Mouse (Mus musculus) heart, adult 9 months (tissue): ENCODE measurements around the gene Blm.
"Not testable (repeated sequence)": the region's sequence is repeated elsewhere in the genome, so short reads cannot be mapped to it uniquely, and the experiment has no call there.

Source experiments
- DNase-seq, 2 experiments: peaks; one replicate each; pipeline ENCODE4 v3.0.0; 2022; ENCODE audit warnings: low spot score in 2 of 2

Gene Blm

GRCm38 (mm10) chr7:80534291-80535008 is 469 bp downstream of the Blm start:
- DNase-seq, result no peak

- no peak for DNase-seq
These were observed 3.8 kb downstream of the Blm start for GRCm38 (mm10) chr7:80531087-80531486.

- DNase-seq, result no peak
These were observed 4.3 kb downstream of the Blm start for GRCm38 (mm10) chr7:80530646-80531045.

DNA sequence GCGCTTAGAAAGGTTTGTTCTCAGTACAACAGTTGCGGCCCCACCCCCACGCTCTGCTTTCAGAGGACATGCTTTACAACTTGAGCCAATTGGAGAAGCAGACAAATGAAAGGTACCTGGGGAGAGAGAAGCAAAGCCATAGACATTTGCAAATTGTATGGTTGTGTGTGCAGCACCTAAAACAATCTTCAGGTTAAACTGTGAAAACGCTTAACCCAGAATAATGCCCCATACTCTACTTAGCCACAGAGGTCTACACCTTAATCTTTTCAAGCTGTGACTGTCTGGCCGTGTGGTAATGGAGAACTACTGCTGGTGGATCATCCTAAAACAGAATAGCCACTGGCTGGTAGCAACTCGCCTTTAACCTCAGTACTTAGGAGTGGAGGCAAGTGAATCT is 8.2 kb downstream of the Blm start:
- no peak for DNase-seq

GRCm38 (mm10) chr7:80512408-80513085 is 22.4 kb downstream of the Blm start:
- DNase-seq, result no peak

GRCm38 (mm10) chr7:80507697-80508096 is 27.2 kb downstream of the Blm start:
- DNase-seq, result not testable (repeated sequence)

GRCm38 (mm10) chr7:80506007-80506406 is 28.9 kb downstream of the Blm start:
- peak; percentile 16 to 17 for DNase-seq

DNA sequence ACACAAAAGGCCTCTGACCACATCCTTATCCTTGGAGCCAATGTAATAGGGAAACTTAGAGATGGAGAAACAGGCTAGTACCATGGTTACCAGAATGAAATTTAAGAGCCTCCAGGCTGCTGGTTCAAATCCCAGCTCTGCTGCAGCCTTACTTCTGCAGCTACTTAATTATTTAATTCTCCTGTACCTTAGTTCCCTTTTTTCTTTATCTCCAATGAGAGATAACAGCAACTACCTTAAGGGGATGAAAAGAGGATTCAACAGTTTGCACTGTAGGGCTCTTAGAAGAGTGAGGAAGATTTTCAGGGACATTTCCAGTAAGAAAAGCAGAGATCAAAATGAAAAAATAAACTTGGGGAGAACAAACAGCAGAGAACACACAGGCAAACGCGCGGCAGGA is 30.0 kb downstream of the Blm start:
- DNase-seq, result no peak

- DNase-seq, result no peak
These were observed 33.9 kb downstream of the Blm start for GRCm38 (mm10) chr7:80501006-80501405.

DNA sequence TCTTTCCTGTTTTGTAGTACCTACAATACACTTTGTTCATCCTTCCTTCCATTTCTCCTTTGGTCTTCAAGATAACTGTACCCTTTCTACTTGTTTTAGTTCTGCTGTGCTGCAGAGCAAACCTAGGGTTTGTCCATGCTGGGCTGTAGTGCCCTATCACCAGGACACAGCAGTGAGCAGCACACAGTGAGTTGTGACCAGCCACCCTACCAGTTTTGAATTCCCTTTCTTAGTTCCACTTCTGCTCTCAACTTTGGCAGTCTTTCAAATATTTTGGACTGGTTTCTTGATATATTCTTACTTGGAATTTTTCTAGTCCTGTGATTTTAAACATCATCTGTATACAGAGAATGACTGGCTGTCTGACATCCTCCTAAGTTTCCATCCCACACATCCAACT is 34.8 kb downstream of the Blm start:
- DNase-seq, result peak in 1 of 2 experiments; percentile 6

- no peak for DNase-seq
These were observed 35.5 kb downstream of the Blm start for GRCm38 (mm10) chr7:80499190-80499962.

GRCm38 (mm10) chr7:80496656-80497055 is 38.3 kb downstream of the Blm start:
- no peak for DNase-seq

DNA sequence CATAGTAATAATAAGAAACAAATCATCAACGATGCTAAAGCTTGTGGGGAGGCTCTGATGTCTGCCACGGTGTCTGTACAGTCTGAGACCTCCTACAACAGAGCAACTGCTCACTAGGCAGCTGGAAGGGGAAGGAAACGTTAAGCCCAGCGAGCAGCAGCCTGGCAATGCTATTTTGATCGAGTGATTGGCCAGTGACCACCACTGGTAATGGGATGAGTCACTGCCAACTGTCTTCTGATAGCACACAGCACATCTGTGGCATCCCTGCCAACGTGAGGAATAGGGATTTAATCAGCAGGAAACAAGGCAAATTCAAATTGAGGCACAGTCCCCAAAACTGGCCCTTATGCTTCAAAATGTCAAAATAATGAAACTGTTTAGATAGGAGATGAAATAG is 39.7 kb downstream of the Blm start:
- no peak for DNase-seq

GRCm38 (mm10) chr7:80491995-80492394 is 42.9 kb downstream of the Blm start:
- no peak for DNase-seq

DNA sequence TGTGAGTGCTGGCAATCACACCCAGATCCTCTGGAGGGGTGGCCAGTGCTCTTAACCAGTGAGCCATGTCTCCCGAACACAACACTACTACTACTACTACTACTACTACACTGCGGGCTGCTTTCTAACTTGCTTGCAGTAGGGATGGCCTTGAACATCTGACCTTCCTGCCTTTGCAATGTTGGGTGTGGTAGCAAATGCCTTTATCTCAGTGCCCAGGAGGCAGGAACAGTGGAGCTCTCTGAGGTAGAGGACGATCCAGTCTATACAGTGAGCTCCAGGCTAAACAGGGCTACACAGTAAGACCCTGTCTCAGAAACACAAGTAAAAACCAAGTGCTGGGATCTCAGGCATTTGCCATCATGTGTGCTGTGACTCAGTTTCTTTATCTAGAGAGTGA is 43.8 kb downstream of the Blm start:
- DNase-seq, result no peak

- no peak for DNase-seq
These were observed 44.6 kb downstream of the Blm start for GRCm38 (mm10) chr7:80490351-80490750.

GRCm38 (mm10) chr7:80489445-80489844 is 45.5 kb downstream of the Blm start:
- no peak for DNase-seq

- DNase-seq, result no peak
These were observed 47.7 kb downstream of the Blm start for GRCm38 (mm10) chr7:80487239-80487638.

- DNase-seq, result no peak
These were observed 54.8 kb downstream of the Blm start for GRCm38 (mm10) chr7:80480097-80480496.

DNA sequence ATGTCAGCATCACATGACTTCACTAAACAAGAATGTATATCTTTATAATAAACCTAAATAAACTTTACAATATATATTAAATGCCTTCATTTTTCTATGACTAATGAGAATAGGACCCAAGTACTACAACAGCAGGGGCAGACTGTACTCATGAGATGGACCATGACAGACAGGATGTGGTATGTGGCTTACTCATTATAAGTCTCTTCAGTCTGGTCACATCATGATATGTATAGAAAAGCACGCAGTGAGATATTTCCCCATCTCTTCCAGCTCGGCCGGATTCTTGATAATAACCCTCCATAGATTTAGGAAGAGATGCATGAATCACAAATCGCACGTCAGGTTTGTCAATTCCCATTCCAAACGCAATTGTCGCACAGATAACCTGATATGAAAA is 61.1 kb downstream of the Blm start:
- no peak for DNase-seq

DNA sequence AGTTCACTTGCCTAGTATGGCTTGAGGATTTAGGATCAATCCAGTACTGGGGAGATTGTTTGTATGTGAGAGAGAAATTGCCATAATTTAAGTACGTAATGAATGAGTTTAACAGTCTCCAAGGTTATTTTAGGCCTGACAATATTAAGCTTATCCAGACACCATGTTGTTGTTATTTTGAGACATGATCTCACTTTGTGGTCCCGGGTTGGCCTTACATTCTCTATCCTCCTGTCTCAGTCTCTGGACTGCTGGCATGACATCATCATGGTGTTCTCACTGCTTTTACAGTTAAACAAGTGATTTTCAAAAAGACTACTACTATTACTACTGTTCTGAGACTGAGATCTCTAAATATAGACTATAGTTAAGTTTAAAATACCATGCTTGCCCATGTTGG is 66.1 kb downstream of the Blm start:
- DNase-seq, result no peak

GRCm38 (mm10) chr7:80467334-80467733 is 67.6 kb downstream of the Blm start:
- no peak for DNase-seq

DNA sequence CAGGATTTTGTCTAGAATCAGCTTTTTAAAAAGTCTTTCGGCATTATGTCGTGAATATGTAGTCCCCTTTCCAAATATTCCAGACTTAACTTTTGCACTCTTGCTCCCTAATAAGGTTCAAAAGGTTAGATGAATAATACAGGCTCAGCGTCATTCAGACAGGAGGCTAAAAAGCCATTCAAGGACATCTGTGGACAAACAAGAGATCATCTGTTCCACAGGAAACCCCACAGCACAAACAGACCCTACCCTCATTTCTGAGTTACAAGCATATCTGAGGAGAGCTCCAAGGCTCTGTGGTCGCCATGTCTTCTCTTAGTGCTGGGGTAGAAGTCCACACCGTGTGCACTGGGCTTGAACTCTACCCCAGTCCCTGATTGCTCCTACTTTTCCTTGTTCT is 70.1 kb downstream of the Blm start:
- DNase-seq, result no peak
